Mouse (Mus musculus) ES-Bruce4 (cell line): ENCODE data around the gene Anks1b.

Source experiments
- CTCF ChIP-seq: IDR thresholded peaks from one replicate; pipeline ENCODE4 v1.8.1; 2011; ENCODE audit warnings: low read depth, low read length
- POLR2A ChIP-seq: IDR thresholded peaks from one replicate; pipeline ENCODE4 v1.8.1; 2011; ENCODE audit warnings: low read length; ENCODE audit not compliant: insufficient read depth

- TF ChIP-seq POLR2A (no peak), CTCF (no peak)
Measured at GRCm38 (mm10) chr10:89902720-89903337, 29.5 kb downstream of the Anks1b start.
